Mouse (Mus musculus) embryo, embryonic 10.5 days (tissue): Measurements from ENCODE around the gene Etl4.

Experiments
- DNase-seq: peaks from one replicate; pipeline ENCODE4 v3.0.0-alpha.2; 2015; ENCODE audit warnings: low spot score

Etl4 gene

DNA sequence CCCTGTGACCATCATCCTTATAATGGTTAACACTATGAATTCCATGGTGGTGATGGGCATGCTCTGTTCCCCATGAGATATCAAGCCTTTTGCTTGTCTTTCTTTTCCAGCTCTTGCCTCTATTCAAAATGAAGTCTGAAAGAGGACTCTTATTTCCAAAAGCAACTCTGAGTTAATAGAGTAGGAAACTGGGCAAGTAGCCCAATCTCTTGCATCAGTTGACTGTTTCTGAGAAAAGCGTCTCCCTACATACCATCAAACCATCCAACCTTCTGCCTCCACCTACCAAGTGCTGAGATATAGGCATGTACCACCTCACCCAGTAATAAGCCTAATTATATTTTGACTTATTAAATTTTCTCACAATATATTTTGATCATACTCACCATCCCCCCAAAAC lies 658.9 kb downstream of the Etl4 start:
- DNase-seq, result no peak

DNA sequence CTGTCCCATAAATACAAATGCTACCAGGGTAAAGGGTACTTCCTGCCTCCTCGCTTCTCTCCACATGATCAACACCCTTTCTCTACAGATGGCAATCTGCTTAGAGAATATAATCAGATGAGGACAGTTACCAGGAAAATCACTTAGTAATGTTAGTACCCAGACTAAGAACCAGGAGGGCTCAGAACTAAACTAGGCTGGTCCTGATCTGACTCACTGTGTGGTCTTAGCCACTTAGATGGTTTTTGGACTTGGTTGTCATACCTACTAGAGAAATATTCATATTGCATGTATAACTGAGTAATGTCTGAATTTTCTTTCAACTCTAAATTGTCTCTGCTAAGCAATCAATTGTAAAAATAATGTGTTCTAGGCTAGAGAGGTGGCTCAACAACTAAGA lies 662.4 kb downstream of the Etl4 start:
- DNase-seq, result no peak

DNA sequence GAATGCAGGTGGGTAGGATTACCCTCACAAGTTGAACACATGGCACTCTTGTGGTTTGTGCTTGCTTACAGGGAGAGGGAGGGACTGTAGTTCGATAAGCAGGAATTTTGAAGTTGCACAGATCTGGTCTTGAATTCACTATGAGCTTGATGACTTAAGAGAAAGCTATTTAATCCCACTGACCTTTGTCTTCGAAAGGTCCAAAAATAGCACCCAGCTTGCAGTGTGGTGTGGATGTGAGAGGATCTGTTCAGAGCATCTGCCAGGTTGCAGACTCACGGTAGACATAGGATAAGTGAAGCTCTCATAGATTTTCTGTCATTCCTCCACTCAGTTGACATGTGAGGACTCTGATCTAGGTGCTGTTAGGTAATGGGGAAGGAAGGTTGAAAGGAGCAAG lies 670.8 kb downstream of the Etl4 start:
- DNase-seq, result no peak

DNA sequence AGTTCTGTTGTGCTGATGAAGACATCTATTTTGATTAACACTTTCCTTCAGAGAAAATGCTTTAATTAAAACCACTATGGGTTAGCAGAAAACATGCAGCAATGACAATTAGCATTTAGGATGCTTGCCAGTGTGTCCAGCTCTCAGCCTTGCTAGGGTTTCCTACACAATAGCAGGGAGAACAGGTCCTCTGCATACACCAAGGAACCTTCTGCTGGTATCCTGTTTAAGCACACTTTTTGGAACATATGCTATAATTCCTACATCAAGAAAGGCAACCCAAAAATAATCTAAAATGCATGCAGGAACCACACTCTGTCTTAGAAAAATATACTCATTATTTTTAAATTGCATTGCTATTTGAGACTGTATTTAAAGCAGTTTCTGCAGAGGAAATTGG lies 673.5 kb downstream of the Etl4 start:
- DNase-seq, result no peak

DNA sequence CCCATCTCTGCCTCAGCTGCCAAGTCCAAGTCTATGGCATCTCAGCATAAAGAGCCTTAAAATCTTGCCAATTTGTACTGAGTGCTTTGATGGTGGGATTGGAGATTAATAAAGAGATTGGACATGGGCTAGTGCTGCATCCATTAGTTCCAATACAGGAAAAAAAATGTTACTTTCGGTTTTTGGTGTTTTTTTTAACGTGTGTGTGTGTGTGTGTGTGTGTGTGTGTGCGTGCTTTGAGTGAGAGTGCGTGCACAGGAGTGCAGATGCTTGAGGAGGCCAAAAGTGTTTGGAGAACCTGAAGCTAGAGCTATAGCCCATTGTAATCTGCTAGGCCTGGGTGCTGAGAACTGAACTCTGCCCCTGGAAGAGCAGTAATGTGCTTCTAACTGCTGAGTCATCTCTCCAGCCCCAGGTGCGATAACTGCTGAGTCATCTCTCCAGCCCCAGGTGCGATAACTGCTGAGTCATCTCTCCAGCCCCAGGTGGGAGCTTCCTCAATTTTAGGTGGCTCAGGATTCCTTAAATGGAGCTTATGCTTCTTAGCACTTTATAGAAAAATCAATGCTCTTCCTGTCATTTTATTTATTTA lies 674.1 kb downstream of the Etl4 start:
- DNase-seq, result no peak

DNA sequence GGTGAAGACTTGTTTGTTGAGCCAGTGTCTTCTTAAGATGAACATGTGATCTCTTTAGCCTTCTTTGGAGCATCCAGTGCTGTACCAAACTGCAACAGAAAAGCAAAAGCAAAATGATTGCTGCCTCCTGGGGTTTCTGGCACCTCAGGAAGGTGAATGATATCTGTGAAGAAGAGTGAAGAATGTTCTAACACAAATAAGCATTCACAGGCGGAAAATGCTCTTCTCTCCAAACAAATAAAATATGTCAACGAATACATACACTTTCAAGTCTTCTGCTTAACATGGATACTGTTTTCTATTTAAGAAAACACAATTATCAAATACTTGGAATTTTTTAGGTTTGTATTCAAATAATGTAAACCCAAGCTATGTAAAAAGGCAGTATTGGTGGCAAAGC lies 678.3 kb downstream of the Etl4 start:
- DNase-seq, result no peak

DNA sequence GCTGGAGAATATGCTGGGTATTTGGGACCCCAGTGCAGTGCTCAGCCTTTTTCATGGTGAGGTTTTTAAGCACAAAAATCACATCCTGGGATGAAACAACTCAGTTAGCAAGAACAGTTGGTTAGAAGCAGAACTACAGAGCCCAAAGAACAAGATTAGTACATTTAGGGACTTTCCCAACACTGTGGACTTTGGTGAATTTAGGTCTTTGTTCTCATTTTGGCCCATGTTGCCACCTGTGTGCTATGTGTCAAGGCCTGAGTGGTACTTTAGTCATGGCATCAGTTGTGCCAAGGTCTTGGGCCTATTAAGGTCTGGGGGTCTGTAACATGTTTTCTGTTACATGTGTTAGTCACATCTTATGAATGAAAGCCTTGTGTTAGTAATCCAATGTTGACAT lies 679.1 kb downstream of the Etl4 start:
- no peak for DNase-seq

DNA sequence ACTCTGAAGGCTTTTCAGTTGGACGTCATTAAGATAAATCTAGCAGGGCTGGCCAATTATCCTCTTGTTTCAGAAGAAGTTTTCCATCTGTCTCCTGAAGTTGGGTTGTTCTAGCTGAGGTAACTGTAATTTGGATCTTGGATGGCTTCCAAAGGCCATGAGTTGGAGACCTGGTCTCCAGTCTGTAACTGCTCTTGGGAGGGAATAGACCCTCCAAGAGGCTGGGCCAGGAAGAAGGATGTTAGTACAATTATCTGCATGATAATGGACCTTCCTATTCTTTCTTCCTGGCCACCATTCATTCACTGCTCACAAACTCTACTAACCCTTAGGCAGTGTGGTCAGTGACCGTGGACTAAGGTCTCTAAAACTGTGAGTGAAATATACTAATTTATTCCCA lies 684.5 kb downstream of the Etl4 start:
- no peak for DNase-seq

DNA sequence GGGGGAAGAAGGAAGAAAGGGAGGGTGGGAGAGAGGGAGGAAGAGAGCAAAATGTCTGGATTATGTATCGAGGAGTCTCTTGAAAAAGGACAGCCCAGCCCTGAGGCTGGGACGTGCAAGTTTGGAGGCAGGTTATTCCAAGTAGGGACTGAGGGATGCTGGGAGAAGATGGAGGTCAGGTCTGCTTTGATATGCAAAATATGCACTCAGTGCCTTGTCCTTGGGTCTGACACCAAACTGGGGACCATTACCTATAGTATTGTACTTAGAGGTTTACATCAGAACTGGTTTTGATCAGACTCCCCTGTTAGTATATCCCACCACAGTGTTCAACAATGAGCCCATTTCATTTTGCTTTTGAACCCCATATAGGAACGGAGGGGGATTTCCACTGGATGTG lies 685.4 kb downstream of the Etl4 start:
- DNase-seq, result no peak

DNA sequence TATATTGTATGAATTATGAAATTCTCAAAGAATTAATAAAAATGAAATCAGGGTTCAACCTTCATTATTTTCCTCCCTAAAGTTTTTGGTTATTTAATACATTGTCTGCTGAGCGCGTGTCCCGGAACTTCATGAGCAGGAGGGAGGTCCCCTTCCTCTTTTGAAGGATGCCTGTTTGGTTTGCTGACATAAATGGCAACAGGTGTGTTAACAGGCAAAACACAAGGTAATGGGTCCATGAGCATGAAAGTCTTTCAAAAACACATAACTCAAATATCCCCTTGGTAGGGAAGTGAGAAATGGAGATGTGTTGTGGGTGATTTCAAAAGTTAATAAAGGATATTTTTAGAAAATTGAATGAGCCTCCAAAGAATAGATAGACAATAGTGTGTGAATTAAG lies 687.0 kb downstream of the Etl4 start:
- no peak for DNase-seq

DNA sequence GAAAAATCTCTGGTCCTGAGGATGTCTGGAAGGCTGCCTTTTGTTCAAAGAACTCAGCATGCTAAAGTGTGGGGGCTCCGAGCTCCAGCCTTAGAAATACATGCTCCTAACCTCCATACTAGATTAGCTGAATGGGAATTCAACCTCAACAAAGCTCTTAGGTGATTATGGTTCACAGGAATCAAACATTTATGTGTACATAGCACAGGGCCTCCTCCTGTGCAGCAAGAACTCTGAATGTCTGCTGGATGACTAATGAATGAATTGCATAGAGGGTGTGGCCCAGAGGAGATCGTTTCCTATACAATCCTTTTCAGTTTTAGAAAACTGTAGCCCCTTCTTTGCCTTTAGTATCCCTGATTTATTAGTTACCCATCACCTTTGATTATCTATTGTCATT lies 687.6 kb downstream of the Etl4 start:
- DNase-seq, result no peak

DNA sequence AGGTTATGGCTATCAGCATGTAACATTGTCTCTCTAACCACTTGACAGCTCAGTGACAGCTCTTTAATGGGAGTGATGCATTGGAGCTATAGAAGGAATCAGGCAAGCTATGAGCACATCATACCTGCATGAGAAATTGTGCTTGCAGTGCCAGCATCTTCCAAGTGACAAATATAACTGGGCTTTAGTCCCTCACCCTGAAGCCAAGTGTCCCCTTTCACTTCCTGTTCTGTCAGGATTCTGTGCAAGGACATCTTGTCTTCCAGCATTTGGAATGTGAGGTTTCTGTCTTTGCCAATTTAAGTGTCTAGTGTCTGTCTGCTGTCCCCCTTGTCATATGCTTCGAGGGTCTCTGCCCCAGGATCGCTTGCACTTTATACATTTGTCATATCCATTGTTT lies 693.1 kb downstream of the Etl4 start:
- no peak for DNase-seq

DNA sequence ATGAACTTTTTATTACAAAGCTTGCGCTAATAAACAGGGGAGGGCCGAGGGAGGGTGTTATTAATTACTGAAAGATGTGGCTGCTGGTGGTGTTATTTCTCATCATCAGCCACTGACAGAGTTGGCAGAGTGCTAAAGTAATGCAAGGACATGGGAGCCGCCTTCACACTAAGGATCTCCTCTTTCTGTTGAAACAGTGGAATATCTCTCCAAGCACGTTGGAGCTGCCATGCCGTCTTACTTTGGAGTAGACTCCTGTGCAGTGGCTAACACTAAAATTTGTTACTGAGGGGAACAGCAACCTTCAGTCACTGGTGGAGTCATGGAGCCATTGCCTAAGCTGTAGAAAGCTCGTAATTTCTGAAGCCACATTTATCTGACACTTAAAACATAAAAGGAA lies 694.0 kb downstream of the Etl4 start:
- DNase-seq, result no peak

DNA sequence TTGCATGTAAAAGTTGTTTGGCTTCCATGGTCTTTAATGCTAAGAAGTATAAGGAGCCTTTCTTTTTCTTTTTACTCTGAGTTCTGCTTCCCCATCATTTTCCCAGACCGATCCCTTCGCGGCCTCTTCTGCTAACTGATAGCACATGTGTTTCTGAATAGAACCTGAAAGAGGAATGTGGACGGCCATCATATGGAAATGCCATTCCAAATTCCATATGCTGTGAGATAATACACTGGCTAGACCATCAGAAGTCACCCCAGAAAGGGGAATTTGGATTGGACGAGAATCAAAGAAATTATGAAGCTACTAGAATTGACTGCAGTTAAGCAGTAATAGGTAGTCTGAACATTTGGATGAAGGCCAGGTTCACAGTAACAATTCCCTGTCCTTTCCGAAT lies 694.4 kb downstream of the Etl4 start:
- DNase-seq, result peak; percentile 45

DNA sequence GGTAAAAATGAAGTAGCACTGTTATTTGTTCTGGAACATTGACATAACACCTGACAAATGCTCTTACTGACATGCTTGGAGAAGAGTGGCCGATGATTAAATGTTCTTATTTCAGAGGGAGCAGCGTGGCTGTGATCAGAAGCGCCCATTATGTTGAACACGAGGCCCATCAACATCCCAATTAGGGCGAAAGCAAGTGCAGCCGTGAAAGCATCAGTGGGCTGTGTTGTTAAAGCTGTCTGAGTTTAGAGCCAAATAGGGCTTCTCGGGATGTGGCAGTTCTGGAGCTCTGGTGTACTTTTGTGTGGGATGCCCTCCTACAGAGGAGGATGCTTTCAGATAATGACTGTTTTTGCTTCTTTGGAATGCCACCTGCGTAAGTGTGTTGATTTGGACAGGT lies 699.6 kb downstream of the Etl4 start:
- DNase-seq, result no peak

DNA sequence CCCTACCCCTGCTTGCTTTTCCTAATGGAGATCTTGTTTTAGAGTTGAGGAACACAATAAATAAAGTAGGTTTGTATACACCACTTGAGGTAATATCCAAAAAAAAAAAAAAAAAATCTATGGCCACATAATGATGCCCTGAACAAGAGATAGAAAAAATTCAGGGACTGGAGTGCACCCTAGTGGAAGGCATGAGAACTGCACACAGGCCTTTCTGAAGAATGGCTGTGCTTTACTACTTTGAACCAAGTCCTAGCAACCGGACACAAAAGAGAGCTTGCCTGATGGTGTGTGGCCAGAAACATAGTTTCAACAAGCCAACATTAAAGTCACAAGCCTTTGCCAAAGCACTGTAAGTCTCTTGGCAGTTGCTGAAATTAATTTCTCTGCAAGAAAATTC lies 706.4 kb downstream of the Etl4 start:
- peak; percentile 52 for DNase-seq

DNA sequence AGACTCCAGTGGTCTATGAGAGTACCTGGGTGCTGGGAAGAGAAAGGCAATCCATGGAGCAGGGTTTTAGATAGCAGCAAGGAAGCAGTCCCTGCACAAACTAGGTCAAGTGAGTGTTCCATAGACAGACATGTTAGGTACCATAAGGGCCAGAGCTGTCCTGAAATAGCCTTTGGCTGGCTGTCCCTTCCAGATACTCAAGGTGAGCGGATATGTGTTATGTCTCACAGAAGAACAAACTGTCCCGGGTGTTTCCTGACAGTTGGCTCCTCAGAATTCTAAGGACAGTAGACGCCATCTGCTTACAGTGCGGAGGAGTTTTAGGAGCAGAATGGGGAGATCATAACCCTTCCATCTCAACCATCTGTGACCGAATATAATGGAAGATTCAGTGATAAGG lies 708.8 kb downstream of the Etl4 start:
- DNase-seq, result no peak

DNA sequence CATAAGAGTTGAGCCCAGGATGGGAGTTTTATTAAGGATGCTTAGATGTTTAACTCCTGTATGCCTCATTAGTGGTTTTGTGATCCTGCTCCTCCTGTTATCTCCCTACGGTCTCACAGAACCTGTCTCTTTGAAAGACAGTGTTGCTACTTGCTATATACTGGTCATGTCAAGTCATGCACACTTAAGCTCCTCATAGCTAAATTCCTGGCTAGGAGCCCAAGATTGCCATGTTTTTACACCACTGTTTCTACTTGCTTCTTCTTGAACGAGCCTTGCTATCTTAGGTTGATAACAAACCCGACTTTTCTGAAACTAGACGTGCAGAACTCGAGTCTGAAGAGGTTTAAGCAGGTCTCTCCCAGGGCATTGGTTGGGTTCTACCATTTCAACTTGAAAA lies 710.3 kb downstream of the Etl4 start:
- no peak for DNase-seq

DNA sequence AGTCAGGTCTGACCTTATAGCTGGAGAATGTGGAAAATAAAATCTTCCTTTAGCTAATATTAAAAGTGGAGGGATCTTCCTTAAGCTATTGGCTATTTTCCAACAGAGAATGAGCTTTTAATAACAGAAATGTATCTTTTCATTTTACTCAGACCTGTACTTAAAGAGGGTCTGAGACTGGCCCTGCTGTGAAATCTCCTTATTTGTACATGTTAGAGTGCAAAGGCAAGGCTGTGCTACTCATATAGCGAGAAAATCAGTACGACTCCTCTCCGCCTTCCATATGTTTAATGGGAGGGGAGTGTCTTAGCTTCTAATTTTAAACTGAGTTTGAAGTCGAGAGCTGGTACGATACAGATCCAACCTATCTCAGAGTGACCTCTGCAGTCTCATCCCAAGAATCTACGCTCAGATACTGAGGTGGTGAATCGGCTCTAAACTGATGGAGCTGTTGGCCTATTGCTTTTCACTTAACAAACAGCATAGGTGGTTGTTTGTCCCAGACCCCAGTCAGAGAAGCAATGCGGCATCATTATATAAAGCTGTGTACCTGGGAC lies 719.7 kb downstream of the Etl4 start:
- no peak for DNase-seq

DNA sequence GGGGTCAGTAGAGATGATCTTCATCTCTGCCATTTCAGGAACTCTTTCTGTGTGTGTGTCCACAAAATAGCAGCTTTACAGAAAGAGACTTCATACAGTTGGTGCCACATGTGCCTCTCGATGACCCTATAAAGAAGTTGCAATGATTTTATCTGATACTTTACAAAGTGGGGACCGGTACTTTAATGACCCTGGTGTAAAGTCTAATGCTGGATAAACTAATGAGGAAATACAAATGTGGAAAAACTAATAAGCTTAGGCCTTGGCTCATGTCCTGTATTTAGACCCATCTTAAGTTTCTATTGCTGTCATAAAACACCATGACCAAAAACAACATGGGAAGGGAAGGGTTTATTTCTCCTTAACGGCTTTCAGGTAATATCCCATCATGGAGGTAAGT lies 729.0 kb downstream of the Etl4 start:
- DNase-seq, result no peak

DNA sequence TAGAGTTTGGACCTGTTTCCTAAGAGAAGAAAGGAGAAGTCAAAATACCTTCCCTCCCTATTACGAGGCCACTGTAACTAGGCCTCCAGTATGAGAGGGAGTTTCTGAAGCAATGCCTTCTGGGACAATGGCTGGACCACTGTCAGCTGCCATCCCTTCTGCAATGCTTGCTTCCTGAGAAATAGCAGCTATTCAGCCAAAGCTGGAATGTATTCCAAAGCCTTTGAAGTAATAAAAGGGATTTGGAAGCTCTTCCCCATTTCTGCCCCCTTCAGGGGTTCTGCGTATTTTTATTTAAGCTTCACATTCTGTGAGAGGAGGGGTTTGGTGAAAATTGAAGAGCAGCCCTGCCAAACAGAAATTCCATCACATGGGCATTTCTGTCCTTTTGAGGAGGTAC lies 730.1 kb downstream of the Etl4 start:
- no peak for DNase-seq

DNA sequence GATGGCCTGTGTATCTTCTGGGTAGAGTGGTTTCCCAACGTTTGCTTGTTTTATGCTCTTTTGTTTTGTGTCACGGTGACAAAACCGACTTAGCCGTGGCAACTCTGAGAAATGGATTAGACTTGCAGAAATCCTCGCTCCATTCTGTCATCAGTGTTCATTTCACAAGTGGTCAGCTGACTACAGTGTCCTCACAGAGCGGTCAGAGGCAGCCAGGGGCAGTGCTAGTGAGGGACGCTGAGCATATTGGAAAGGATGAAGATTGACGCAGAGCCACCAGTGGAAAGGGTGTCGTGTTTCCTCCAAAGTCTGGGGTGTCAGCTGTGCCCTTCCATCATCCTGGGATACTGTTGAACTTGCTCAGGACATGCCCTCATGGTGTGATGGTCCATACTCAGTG lies 733.2 kb downstream of the Etl4 start:
- peak; percentile 26 for DNase-seq

DNA sequence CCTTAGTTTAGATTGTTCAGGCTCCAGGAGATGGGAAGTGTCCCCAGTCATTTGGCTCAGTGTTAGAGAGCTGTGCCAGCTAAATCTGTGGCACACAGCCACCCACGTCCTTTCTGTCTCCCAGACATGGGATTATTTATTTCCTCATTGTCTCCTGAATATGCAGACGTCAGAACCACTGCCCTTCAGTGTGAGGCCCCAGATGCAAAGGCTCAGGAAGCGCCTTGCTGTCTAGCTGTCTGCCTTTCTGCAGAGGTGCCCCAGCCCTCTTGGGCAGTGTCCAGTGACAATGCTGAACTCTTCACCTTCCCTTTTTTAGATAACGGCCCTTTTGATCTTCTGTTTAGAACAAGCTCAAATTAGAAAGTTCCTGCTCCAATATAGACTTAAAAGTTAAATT lies 740.2 kb downstream of the Etl4 start:
- DNase-seq, result no peak

DNA sequence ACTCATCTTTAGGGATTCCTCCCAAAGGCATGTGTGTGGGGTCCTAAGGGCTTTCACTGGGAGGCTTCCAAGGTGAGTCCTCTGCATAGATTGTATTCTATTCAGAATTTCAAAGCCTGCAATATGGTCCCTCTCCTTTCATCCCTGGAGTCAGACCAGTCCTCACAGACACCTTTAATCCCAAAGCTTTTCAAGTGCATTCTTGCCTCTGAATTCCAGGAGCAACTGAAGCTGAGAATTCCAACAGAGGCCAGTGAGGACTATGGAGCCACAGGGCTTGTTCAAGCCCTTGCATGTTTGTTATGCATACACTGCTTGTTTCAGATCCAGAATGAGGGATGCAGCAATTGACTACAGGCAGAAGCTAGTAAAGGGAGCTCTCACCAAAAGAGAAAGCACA lies 743.5 kb downstream of the Etl4 start:
- no peak for DNase-seq

DNA sequence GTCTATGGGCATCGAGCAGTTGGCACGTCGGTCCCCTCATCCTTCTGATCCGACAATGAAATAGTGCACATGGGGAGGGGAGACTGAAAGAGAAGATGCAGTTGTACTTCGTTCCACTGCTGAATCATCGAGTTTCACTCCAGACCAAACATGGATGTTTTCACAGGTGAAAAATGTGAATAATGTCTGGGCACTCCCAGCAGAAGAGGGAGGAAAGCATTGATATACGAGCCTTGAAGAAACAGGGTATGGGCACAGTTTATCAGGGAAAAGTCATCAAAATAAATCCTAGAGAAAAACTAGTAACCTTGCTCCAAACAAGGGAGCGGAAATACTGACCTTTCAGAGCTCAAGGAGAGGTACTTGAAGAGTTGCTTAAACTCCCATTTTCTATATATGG lies 744.5 kb downstream of the Etl4 start:
- no peak for DNase-seq
